Mouse (Mus musculus) forebrain, embryonic 10.5 days (tissue): Measurements from ENCODE around the gene Cpne2. TPM values are rescaled to one million over a fixed set of nuclear protein-coding genes. Genes with fewer than 3 reads are reported as not detected.
A peak's percentile ranks its signal among the peaks of the same experiment; 100 is the strongest.

Experiments used
- DNase-seq: peaks from one replicate; pipeline ENCODE4 v3.0.0-alpha.2; 2017; ENCODE audit warnings: low spot score; ENCODE audit errors: extremely low spot score
- H3K27ac ChIP-seq: fragments of 300-500 bp; sonication (generic); 2 replicates; pipeline ENCODE4 v1.5.1; 2016; ENCODE audit warnings: mild to moderate bottlenecking
- H3K27me3 ChIP-seq: fragments of 300-500 bp; sonication (generic); 2 replicates; pipeline ENCODE4 v1.6.1; 2016; ENCODE audit warnings: mild to moderate bottlenecking; ENCODE audit not compliant: poor library complexity, severe bottlenecking
- H3K36me3 ChIP-seq: fragments of 300-500 bp; sonication (generic); replicated peaks from 2 replicates; pipeline ENCODE4 v1.6.1; 2016; ENCODE audit warnings: mild to moderate bottlenecking, moderate library complexity
- H3K4me1 ChIP-seq: fragments of 300-500 bp; sonication (generic); 2 replicates; pipeline ENCODE4 v1.6.1; 2016
- H3K4me3 ChIP-seq: fragments of 300-500 bp; sonication (generic); 2 replicates; pipeline ENCODE4 v1.5.1; 2016; ENCODE audit warnings: mild to moderate bottlenecking, moderate library complexity
- H3K9me3 ChIP-seq: fragments of 300-500 bp; sonication (generic); 2 replicates; pipeline ENCODE4 v1.6.1; 2016; ENCODE audit warnings: mild to moderate bottlenecking, moderate library complexity
- WGBS: fragments of 180-500 bp; shearing (Covaris S2); methylation state at CpG from one replicate; pipeline ENCODE4 v1.1.7; 2016; 5-methylcytosine and 5-hydroxymethylcytosine counted together
- polyA plus RNA-seq: library from polyadenylated mRNA; unstranded; fragments of >200 nt; fragmentation: Nextera tagmentation; extraction: Ambion mirVana; gene quantifications from 2 replicates; pipeline ENCODE4 v1.2.1, GENCODE M21; 2016

The Cpne2 gene
- polyA plus RNA-seq, 1 experiment from 2014 or later = 16.3 TPM

GRCm38 (mm10) chr8:94540889-94541795 is 8.4 kb downstream of the Cpne2 start:
- no peak overlapping the region for H3K27ac ChIP-seq
- no peaks in the 10 kb centered on the region for H3K36me3 ChIP-seq
- H3K4me1 ChIP-seq = 0 out of 2 replicates have a peak, but pooled peaks cover 8% of the 10 kb centered on the region
- H3K27me3 ChIP-seq = peaks cover 3% of the 10 kb centered on the region; the same call in 1 of the 2 replicates
- no peak for DNase-seq
- no peaks in the 10 kb centered on the region for H3K9me3 ChIP-seq
- no peak overlapping the region for H3K4me3 ChIP-seq
- 84% methylated on average over 18 of the region's 18 CpGs for WGBS

DNA sequence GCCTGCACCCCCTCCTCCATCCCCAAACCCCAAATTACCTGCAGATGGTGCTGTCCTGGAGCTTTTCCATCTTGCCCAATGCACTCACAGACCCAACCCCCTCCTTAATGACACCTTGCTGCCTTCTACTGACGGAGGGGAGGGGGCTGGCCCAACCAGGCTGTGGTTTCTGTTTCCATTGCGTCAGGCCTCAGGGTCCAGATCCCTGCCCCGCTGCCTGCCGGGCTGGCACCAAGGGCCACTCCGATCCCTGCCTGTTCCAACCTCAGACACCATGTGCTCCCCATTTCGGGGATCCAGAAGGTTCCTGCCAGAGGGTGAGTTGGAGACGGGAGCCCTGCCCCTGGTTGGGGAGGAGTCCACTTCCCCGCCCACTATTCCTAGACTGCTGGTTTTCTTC is 11.2 kb downstream of the Cpne2 start:
- 64% methylated on average over 8 of the region's 8 CpGs for WGBS
- Histone ChIP-seq H3K27ac (0 out of 2 replicates have a peak overlapping the region, but pooled peaks have one; percentile 30), H3K36me3 (no peaks in the 10 kb centered on the region), H3K27me3 (no peaks in the 10 kb centered on the region), H3K9me3 (no peaks in the 10 kb centered on the region), H3K4me3 (no peak overlapping the region), H3K4me1 (peaks cover 10% of the 10 kb centered on the region)
- DNase-seq = no peak

- Histone ChIP-seq H3K4me3 (no peak overlapping the region), H3K27me3 (no peaks in the 10 kb centered on the region), H3K4me1 (peaks cover 54% of the 10 kb centered on the region), H3K27ac (peak overlapping the region; percentile 41; the same call in 1 of the 2 replicates), H3K36me3 (no peaks in the 10 kb centered on the region), H3K9me3 (no peaks in the 10 kb centered on the region)
- DNase-seq = no peak
- WGBS = 61% methylated on average over 5 of the region's 5 CpGs
Observed at GRCm38 (mm10) chr8:94549041-94549440, 16.3 kb downstream of the Cpne2 start.

GRCm38 (mm10) chr8:94549482-94549881 is 16.7 kb downstream of the Cpne2 start:
- WGBS = 55% methylated on average over 5 of the region's 5 CpGs
- Histone ChIP-seq H3K36me3 (no peaks in the 10 kb centered on the region), H3K4me3 (no peak overlapping the region), H3K27ac (peak overlapping the region; percentile 90), H3K27me3 (no peaks in the 10 kb centered on the region), H3K4me1 (peaks cover 54% of the 10 kb centered on the region), H3K9me3 (no peaks in the 10 kb centered on the region)
- DNase-seq = no peak

DNA sequence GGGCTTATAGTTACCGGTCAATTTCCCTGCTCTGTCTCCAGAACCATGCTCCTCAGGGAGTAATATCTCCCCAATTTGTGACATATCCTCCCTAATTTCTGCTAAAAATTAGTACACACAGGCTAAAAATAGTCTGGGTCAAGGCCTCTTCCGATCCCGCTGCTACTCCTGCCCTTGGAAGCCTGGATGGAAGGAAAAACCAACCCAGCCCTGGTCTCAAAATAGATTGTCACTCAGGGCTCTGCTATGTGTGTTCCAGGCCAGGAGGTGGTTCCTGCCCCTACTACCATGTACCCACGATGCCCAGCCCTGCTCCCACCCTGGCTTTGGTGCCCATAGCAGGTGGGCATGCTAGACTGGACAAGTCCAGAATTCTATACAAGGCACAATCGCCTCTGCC is 17.2 kb downstream of the Cpne2 start:
- Histone ChIP-seq H3K9me3 (no peaks in the 10 kb centered on the region), H3K4me1 (peaks cover 54% of the 10 kb centered on the region), H3K36me3 (0 out of 2 replicates have a peak, but pooled peaks cover 2% of the 10 kb centered on the region)

DNA sequence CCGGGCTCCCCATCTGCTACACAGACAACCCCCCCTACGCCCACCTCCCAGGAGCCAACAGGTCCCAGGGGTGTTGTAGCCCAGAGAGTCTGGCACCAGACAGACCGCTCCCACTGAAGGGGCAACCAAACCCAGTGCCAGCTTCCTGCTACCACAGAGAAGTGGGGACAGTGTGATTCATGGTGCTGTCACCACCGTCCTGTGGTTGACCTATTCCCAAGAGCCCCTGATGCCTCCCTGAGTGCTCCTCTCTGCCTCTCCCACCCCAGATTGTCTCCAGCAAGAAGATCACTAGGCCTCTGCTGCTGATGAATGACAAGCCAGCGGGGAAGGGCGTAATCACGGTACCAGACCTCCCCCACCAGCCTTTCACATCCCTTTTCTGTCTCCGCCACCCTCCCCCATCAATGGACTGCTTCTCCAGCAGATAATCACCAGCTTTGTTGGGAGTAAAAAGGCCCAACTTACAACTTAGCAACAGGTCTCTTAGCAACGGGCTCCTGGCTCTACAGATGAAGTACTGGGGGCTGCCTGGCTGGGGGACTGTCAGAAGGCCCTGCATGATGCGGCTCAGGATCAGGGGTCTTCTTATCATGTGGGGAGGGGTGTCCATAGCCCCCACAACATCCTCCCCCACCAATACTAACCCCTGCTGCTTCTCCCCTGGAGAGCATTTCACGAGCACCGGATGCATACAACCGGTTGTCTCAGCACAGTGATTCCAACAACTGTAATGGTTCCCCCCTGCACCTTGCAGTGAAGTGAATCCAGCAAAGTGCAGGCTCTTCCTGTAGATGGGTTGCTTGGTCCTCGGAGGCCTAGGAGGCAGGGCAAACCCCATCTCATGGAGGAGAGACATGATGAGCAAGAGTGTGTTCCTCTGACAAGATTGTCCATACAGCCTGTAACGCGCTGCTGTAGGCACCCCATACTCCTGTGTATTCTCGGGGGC is 19.0 kb downstream of the Cpne2 start:
- Histone ChIP-seq H3K4me3 (peak overlapping the region; percentile 13), H3K27me3 (no peaks in the 10 kb centered on the region)

More for the DNA sequence above, 17.2 kb downstream of the Cpne2 start:
- Histone ChIP-seq H3K27ac (peak overlapping the region; percentile 90), H3K27me3 (no peaks in the 10 kb centered on the region), H3K4me3 (no peak overlapping the region)
- 91% methylated on average over 5 of the region's 5 CpGs for WGBS
- DNase-seq = no peak

DNA sequence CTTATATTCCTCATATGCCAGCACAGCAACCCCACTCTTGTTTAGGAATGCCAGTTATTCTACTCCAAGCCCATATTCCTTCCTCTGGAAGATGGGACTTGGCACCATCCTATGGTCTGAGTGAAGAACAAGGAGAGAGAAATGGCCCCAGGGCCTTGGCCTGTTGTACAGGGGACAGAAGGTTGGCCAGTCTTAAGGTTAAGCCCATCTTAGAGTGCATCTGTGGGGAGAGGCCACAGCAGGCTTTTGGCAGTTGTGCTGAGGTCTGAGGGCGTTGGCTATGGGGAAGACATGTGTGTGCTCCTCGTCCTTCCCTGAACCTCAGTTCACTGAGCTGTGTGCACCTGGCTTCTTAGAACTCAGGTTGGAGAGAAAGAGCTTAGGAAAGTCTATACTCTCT is 19.9 kb downstream of the Cpne2 start:
- Histone ChIP-seq H3K27me3 (no peaks in the 10 kb centered on the region), H3K4me3 (no peak overlapping the region), H3K36me3 (0 out of 2 replicates have a peak, but pooled peaks cover 2% of the 10 kb centered on the region), H3K4me1 (peaks cover 57% of the 10 kb centered on the region), H3K9me3 (no peaks in the 10 kb centered on the region), H3K27ac (peak overlapping the region; percentile 90)
- DNase-seq = no peak
- 85% methylated on average over 2 of the region's 2 CpGs for WGBS

More for the DNA sequence above, 19.0 kb downstream of the Cpne2 start:
- Histone ChIP-seq H3K36me3 (0 out of 2 replicates have a peak, but pooled peaks cover 2% of the 10 kb centered on the region), H3K27ac (peak overlapping the region; percentile 90), H3K4me1 (peaks cover 49% of the 10 kb centered on the region), H3K9me3 (no peaks in the 10 kb centered on the region)
- 34% methylated on average over 17 of the region's 17 CpGs for WGBS
- DNase-seq = peak; percentile 79

DNA sequence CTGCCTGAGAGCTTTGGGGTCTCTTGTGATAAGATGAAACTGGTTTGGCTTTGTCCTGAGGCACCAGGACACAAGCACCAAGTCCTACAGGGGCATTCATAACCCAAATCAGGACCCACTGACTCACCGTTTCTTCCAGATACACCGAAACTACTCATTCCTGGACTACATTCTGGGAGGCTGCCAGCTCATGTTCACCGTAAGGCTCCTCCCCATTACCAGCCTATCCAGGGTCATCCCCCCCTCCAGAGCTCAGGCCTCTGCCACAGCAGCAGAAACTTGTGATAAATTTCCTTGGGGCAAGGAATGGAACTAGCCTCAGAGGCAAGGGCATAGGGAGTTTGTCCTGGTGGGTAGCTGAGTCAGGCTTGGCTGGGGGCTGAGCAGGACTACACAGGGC is 24.5 kb downstream of the Cpne2 start:
- no peaks in the 10 kb centered on the region for H3K9me3 ChIP-seq
- H3K36me3 ChIP-seq = 0 out of 2 replicates have a peak, but pooled peaks cover 2% of the 10 kb centered on the region
- H3K27me3 ChIP-seq = no peaks in the 10 kb centered on the region
- DNase-seq = no peak
- H3K4me3 ChIP-seq = no peak overlapping the region
- H3K27ac ChIP-seq = peak overlapping the region; percentile 37; the same call in 1 of the 2 replicates
- 85% methylated on average over 3 of the region's 3 CpGs for WGBS
- H3K4me1 ChIP-seq = peaks cover 39% of the 10 kb centered on the region

GRCm38 (mm10) chr8:94561256-94561655 is 28.5 kb downstream of the Cpne2 start:
- no peak for DNase-seq
- H3K27ac ChIP-seq = peak overlapping the region; percentile 60
- peaks cover 5% of the 10 kb centered on the region; the same call in 1 of the 2 replicates for H3K36me3 ChIP-seq
- no peaks in the 10 kb centered on the region for H3K9me3 ChIP-seq
- no peaks in the 10 kb centered on the region for H3K27me3 ChIP-seq
- WGBS = 69% methylated on average over 5 of the region's 5 CpGs
- H3K4me1 ChIP-seq = peaks cover 38% of the 10 kb centered on the region
- no peak overlapping the region for H3K4me3 ChIP-seq

- Histone ChIP-seq H3K27ac (no peak overlapping the region), H3K4me1 (peaks cover 49% of the 10 kb centered on the region), H3K27me3 (no peaks in the 10 kb centered on the region)
Observed at GRCm38 (mm10) chr8:94564421-94564820, 31.6 kb downstream of the Cpne2 start.

GRCm38 (mm10) chr8:94566033-94566432 is 33.2 kb downstream of the Cpne2 start:
- Histone ChIP-seq H3K4me3 (no peak overlapping the region), H3K36me3 (peaks cover 10% of the 10 kb centered on the region), H3K9me3 (no peaks in the 10 kb centered on the region), H3K27me3 (no peaks in the 10 kb centered on the region), H3K4me1 (peaks cover 56% of the 10 kb centered on the region), H3K27ac (peak overlapping the region; percentile 81)
- WGBS = 80% methylated on average over 6 of the region's 6 CpGs
- no peak for DNase-seq

More at GRCm38 (mm10) chr8:94564421-94564820, 31.6 kb downstream of the Cpne2 start:
- Histone ChIP-seq H3K4me3 (no peak overlapping the region), H3K36me3 (peaks cover 8% of the 10 kb centered on the region), H3K9me3 (no peaks in the 10 kb centered on the region)
- DNase-seq = no peak

DNA sequence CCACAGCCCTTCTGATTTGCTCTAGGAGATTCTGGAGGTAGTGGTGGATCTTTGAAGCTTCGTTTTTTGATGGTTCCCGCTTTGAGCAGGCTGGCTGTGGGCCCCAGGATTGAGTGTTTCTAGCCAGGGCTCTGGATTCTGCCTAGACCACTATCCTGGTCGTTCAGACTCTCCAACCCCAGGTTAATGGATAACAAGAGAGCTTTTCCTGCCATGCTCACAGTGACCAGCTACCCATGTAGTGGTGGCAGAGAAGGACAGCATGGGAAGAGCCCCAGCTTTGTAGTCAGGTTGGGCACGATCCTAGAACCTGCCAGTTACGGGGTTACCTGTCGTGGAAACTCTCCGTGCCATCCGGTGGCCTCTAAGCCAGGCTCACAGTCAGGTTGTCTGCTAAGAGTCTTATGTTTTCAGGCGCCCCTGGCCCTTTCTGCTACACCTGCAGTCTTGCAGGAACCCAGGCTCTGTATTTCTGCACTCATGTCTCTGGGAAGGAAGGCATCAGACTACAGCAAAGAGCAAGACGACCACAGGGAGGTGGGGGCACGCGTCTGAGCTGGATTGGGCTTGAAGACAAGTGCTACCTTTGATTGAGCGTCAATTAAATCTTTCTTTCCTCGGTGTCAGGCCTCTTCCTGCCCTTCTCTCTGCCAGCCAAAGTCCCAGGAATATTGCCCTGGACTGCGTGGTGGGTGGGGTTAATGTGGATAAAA is 33.8 kb downstream of the Cpne2 start:
- peaks cover 51% of the 10 kb centered on the region for H3K4me1 ChIP-seq
- peak; percentile 21 for DNase-seq
- H3K27me3 ChIP-seq = no peaks in the 10 kb centered on the region
- peak overlapping the region; percentile 12; the same call in 1 of the 2 replicates for H3K4me3 ChIP-seq
- H3K36me3 ChIP-seq = peaks cover 12% of the 10 kb centered on the region
- H3K27ac ChIP-seq = peak overlapping the region; percentile 81
- no peaks in the 10 kb centered on the region for H3K9me3 ChIP-seq
- 61% methylated on average over 15 of the region's 15 CpGs for WGBS
